Mouse (Mus musculus) frontal cortex, postnatal 14 days (tissue): Measurements from ENCODE around the gene Fgd2.
"Not testable (repeated sequence)": the region's sequence is repeated elsewhere in the genome, so short reads cannot be mapped to it uniquely, and the experiment has no call there.

Source experiments
- DNase-seq, 2 experiments: peaks; one replicate each; pipeline ENCODE4 v3.0.0; 2022; ENCODE audit warnings: low spot score in 2 of 2

Fgd2 gene

GRCm38 (mm10) chr17:29336266-29336990 is 24.3 kb upstream of the Fgd2 start:
- DNase-seq = no peak

- no peak for DNase-seq
These were observed 22.5 kb upstream of the Fgd2 start for GRCm38 (mm10) chr17:29337979-29338823.

GRCm38 (mm10) chr17:29339170-29339768 is 21.4 kb upstream of the Fgd2 start:
- no peak for DNase-seq

DNA sequence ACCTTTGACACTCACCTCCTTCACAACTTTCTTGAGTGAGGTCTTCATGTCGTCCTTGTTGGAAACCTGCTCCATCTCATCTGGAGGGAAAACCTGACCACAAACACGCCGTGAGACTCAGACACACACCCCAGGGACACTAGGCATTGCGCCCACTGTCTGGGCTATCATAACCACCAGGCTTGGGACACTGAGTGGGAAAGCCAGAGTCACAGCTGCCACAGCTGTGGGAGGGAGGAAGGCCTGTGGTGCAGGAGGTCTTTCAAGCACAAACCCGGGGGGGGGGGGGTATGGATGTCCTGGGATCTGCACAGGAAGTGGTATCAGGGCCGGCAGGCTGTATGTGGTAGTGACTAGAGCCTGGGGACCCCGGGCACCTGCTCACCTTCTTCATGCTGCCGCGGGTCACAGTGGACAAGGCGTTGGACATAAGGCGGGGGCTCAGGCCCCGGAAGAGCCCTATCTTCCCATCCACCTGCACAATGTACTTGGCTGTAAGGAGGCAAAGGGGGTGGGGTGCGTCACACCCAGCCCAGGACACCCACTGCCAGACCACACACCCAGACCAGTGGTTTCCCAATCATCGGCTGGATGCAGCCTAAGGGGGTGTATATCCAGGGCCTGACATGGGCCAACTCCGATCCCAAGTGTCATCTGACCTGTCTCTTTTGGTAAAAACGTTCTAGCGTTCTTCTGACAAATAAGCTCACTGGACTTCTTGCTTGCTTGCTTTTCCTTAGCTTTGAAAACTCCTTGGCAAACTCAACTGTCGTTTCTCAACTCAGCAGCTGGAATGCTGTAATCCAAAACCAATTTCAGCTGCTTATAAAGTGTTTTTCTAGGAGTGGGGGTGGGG is 20.1 kb upstream of the Fgd2 start:
- DNase-seq = no peak

DNA sequence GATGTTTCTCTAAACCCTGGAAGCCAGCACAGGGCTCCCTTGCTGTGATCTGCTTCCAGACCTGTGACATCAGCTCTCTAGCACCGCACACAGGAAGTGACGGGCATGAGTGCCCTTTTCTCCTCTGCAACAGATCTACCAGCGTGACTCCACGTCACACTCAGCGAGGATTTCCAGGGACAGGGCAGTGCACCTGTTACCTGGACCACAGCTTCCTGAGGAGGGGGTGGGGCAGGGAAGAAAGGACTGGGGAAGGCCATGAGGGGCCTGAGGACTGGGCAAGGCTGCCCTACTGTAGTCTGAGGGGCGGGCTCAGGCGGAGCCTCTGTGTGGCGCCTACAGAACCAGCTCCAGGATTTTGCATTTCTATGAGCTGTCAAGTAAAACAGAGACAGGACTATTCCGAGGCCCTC is 19.1 kb upstream of the Fgd2 start:
- DNase-seq = no peak

DNA sequence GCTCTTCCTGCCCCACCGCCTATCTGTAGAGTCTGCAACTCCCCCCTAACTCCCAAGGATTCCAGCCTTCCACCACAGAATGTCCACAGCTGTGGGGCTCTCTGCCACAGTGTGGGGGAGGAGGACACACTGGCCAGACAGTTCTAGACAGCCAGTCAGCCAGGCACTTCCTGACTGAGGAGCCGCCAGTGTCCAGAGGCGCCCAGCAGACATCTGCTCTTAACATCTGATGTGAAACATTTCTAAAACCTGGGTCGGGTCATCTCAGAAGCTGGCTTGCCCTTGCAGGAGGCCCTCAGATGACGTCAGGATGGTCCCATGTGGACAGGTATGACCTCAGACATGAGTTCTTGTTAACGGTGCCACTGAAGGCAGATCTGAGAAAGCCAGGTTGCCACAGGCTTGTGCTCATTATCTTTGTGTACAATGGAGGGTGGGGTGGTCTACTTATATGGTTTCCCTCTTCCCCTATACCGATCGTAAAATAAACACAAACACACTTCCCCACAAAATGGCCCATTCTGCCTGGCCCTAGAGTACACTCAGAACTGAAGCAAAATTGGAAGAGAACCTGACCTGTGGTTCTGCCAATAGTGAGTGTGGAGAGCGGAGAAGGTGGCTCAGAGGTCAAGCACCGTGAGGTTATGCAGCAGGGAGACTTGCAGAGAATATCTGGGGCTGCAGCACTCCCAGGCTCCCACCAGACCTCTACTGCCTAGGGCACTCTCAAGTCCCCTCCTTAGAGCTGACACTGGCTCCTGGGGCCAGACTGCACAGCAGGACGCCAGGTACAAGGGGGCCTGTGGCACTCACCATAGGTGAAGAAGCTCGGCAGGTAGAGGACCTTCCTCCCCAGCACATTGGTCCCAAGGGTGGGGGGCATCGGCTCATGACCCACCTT is 18.5 kb upstream of the Fgd2 start:
- no peak for DNase-seq

GRCm38 (mm10) chr17:29343241-29343640 is 17.5 kb upstream of the Fgd2 start:
- DNase-seq = no peak

GRCm38 (mm10) chr17:29345272-29345671 is 15.4 kb upstream of the Fgd2 start:
- DNase-seq = no peak

GRCm38 (mm10) chr17:29346496-29347125 is 14.1 kb upstream of the Fgd2 start:
- DNase-seq = peak in 1 of 2 experiments; percentile 54

DNA sequence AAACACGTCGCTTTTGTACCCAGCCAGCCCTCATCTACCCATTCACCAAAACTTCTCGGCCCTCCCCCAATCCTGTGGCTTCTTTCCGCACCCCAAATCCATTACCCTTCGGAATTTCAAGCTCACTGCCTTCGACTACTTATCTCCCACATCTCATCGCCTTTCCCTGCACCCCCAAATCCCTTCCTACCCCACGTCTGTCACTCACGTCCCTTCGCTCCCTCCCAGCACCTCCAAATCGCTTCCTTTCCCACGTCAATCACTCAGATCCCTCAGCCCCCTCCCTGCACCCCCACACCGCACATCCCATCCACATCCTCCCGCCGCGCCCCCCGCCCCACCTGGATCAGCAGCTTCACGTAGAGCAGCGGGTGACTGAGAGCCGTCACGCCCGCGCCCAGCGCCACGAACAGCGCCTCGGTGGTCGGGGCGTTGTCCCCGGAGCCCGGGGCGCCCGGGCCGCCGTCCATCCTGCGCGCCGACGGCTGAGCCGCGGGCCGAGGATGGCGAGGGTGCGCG is 13.5 kb upstream of the Fgd2 start:
- DNase-seq = no peak

DNA sequence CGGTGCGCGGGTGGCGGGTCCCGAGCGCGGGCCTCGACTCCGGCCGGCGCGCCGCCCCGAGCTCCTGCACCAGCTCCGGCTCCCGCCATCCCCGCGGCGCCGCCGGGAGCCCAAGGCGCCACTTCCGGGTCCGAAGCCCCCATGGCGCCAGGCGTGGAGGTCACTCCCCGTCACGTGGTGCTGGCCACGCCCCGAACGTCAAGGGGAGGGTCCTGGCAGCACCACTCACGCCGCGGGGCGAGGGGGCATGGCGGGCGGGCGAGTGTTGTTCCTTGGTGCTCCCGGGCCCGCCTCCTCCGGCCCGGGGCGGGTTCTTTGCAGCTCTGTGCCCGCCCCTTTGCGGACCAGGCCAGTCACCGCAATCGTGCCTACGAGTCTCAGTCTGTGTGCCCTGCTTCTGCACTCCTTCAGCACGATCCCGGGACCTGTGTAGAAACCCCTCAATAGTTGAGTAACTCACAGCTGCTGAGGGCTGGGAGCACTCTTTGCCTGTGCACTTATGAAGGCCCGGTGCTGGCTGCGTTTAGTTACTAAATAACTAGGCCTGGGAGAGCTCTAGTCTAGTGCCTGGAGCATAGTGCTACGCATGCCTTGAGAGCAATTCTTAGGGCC is 13.0 kb upstream of the Fgd2 start, which contains the start of gene Mtch1:
Gene Mtch1, minus strand, starts transcription at position 290 of the 612 bp plus-strand sequence.
- DNase-seq = peak; percentile 91 to 96

- DNase-seq = no peak
These were observed 11.7 kb upstream of the Fgd2 start for GRCm38 (mm10) chr17:29348996-29349395.

DNA sequence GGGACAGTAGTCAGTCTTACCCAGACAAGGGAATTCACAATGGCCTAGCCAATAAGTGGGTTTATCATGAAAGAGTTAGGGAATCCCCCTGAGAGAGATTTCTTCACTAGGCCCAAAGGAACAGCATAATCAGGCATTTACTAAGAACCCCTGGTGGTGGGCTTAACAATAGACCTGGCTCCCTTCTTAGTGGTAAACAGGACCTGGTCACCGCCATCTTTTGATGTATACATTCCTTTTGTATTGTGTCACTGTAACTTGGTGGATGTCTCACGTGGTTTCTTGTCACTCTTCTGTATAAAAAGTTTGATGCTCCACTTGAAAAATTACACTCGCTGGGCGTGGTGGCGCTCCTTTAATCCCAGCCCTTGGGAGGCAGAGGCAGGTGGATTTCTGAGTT is 9.7 kb upstream of the Fgd2 start:
- DNase-seq = not testable (repeated sequence)

DNA sequence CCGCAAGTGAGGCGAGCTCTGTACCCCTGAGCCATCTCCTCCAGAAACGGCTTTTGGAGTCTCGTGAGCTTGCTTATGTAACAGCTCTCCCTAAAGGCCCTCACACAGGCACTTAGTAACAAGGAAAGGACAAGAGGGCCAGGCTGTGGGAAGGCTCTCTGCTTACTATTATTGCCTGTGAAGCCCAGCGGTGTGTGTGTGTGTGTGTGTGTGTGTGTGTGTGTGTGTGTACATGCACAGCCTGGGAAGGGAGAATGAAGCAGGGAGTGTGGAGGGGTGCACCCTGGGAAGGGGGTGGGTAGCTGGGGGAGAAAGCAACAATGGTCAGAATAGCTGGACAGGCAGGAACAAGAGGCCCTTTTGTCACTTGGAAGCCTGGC is 5.3 kb upstream of the Fgd2 start:
- DNase-seq = no peak

- no peak for DNase-seq
These were observed 4.8 kb upstream of the Fgd2 start for GRCm38 (mm10) chr17:29355841-29356478.

DNA sequence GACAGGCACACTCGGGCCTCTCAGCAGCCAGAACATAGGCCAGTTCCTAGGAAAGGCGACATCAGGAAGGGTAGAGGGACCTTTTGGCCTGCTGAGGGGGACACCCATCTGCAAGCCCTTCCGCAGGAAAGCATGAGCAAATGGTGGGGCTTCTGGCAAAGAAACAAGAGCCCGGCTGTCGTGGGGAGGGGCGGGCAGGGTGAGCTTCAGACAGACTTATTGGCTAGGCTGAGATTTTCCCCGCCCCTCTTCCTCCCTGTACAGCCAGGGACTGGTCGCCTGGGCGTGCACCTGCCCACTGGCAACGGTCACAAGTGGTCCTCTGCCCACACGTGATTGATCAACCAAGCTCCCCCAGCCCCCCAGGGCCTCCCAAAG is 4.2 kb upstream of the Fgd2 start:
- DNase-seq = peak; percentile 53 to 56

- DNase-seq = no peak
These were observed 3.8 kb upstream of the Fgd2 start for GRCm38 (mm10) chr17:29356882-29357281.

GRCm38 (mm10) chr17:29358928-29359327 is 1.8 kb upstream of the Fgd2 start:
- no peak for DNase-seq
